Mouse (Mus musculus) brown adipose tissue, adult 24 weeks (tissue): ENCODE results near the gene Zc3h12c. TPM values are rescaled to one million over a fixed set of nuclear protein-coding genes. Genes with fewer than 3 reads are reported as not detected.

Experiments
- H3K27ac ChIP-seq: fragments of 200-500 bp; replicated peaks from 2 replicates; pipeline ENCODE4 v1.5.1; 2012; ENCODE audit warnings: low read depth, mild to moderate bottlenecking, low read length
- H3K4me1 ChIP-seq: fragments of 200-500 bp; 2 replicates; pipeline ENCODE4 v1.6.1; 2012; ENCODE audit warnings: low read length, mixed read lengths; ENCODE audit not compliant: control insufficient read depth, insufficient read depth, insufficient read length
- H3K4me3 ChIP-seq: fragments of 200-500 bp; 2 replicates; pipeline ENCODE4 v1.5.1; 2012; ENCODE audit warnings: low read depth, mild to moderate bottlenecking, low read length, moderate library complexity; ENCODE audit not compliant: insufficient read depth
- polyA plus RNA-seq: library from polyadenylated mRNA; stranded (reverse); fragments of >200 nt; gene quantifications from 2 replicates; pipeline ENCODE4 v1.2.4, GENCODE M21; 2012; ENCODE audit not compliant: missing spikeins, insufficient read depth, insufficient read length

The Zc3h12c gene
- 1.1 and 1.5 TPM in 2 replicates for polyA plus RNA-seq

- peak within 1 kb of the TSS; percentile 98 for H3K4me3 ChIP-seq
- H3K4me1 ChIP-seq = no peaks in the 10 kb centered on the region; the same call in 1 of the 2 replicates
- H3K27ac ChIP-seq = peak within 1 kb of the TSS; percentile 73
Measured at GRCm38 (mm10) chr9:52167863-52168685, at the start of gene Zc3h12c. Zc3h12c (minus strand) TSS chr9:52168572.

DNA sequence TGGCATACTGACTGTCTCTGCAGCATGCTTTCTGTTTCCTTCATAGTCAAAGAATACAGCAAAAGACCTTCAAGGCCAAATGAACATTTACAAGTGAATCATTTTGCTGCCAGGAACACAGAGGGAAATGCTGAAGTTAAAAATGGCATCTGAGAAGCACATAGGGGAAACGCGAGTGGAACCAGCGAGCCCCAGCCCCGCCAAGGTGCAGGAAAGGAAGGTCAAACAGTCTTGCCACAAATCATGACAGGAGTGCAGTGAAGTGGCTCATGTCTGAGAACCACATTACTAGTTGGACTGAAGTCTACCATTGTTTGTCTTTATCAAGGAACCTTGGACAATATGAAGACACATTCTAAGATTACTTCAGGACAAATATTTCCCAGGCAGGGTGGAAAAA is 49.3 kb upstream of the Zc3h12c start:
- H3K4me3 ChIP-seq = no peak overlapping the region
- H3K27ac ChIP-seq = no peak overlapping the region
- no peaks in the 10 kb centered on the region for H3K4me1 ChIP-seq

DNA sequence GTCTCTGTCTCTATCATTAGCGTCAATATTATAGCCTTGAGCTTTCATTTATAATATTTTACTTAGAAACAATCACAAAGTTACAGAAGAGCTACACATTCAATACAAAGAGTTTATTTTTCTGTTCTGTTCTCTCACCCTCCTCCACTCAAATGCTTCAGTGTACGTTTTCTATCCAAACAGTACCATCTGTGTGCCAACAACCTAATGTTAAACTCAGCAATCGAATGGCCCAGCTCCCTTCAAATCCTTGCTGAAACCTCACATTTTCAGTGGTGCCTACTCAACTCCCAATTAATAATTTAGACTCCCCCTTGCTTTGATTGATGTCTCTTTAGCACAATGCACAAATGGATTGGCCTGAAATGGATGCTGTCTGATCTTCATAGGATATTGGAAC is 46.9 kb upstream of the Zc3h12c start:
- Histone ChIP-seq H3K4me3 (no peak overlapping the region), H3K4me1 (no peaks in the 10 kb centered on the region), H3K27ac (no peak overlapping the region)

DNA sequence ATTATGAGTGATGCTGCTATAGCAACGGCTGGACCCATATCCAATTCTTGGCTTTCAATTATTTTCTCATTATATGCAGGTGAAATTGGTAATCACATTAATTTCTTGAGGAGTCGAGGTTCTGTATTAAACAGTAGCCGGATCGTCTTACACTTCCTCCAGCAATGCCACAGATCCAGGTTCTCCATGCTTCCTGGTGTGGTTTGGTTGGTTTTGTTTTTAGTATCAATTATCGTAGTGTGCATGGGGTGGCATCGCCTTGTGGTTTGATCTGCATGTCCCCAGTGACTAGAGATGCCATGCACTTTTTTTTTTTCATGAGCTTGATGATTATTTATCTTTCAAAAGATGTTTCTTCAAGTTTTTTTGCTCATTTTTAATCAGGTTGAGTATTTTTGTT is 44.0 kb upstream of the Zc3h12c start:
- Histone ChIP-seq H3K4me1 (no peaks in the 10 kb centered on the region), H3K4me3 (no peak overlapping the region), H3K27ac (no peak overlapping the region)

DNA sequence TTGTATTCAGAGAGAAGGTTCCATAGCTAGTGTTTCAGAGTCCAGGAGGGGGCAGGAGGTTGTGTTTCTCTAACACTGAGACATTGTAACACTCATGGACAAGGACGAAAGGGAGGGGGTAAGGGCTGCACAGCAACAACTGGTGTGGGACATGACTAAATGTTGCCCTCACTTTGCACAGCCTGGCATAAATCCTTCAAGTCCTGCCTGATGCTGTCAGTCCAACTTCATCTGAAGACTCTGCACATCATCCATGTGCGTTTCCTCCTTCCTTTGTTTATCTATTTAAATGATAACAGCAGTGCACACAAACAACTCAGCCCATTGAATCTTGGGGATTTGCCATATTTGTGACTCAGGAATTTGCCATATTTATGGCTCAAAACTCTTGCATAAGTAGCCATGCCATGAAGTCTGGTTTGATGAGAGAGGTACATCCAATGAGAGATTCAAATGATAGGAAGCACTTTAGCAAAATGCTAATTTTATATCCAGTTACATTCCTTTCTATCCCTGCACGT is 40.2 kb upstream of the Zc3h12c start:
- H3K4me3 ChIP-seq = no peak overlapping the region
- no peak overlapping the region for H3K27ac ChIP-seq
- H3K4me1 ChIP-seq = no peaks in the 10 kb centered on the region

- Histone ChIP-seq H3K27ac (no peak overlapping the region), H3K4me3 (no peak overlapping the region), H3K4me1 (no peaks in the 10 kb centered on the region)
Measured at GRCm38 (mm10) chr9:52203189-52203588, 34.8 kb upstream of the Zc3h12c start.

GRCm38 (mm10) chr9:52200271-52200670 is 31.9 kb upstream of the Zc3h12c start:
- Histone ChIP-seq H3K4me3 (no peak overlapping the region), H3K4me1 (no peaks in the 10 kb centered on the region), H3K27ac (no peak overlapping the region)

- no peak overlapping the region for H3K27ac ChIP-seq
- H3K4me1 ChIP-seq = no peaks in the 10 kb centered on the region
- H3K4me3 ChIP-seq = no peak overlapping the region
Measured at GRCm38 (mm10) chr9:52195853-52196252, 27.5 kb upstream of the Zc3h12c start.

DNA sequence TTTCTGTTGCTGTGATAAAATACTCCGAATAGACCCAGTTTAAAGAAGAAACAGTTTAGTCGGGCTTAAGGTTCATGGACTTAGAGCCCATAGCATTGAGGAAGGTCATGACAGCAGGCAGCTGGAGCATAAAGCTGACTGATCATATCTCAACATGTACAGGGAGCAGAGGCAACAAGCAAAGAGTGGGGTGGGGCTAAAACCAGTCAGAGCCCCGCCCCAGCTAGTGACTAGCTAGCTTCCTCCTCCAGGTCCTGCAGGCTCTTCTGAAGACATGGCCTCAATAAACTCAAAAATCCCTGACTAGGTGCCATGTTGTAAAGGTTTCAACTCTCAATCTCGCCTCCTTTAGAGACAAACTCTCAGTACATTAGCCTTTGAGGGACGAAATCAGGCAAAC is 25.5 kb upstream of the Zc3h12c start:
- H3K27ac ChIP-seq = no peak overlapping the region
- H3K4me1 ChIP-seq = no peaks in the 10 kb centered on the region
- H3K4me3 ChIP-seq = no peak overlapping the region

- Histone ChIP-seq H3K4me3 (no peak overlapping the region), H3K27ac (no peak overlapping the region), H3K4me1 (no peaks in the 10 kb centered on the region)
Measured at GRCm38 (mm10) chr9:52190907-52191306, 22.5 kb upstream of the Zc3h12c start.

- no peak overlapping the region for H3K4me3 ChIP-seq
- H3K27ac ChIP-seq = no peak overlapping the region
- H3K4me1 ChIP-seq = no peaks in the 10 kb centered on the region
Measured at GRCm38 (mm10) chr9:52188106-52188505, 19.7 kb upstream of the Zc3h12c start.

GRCm38 (mm10) chr9:52186296-52186941 is 18.0 kb upstream of the Zc3h12c start:
- H3K27ac ChIP-seq = no peak overlapping the region
- no peak overlapping the region for H3K4me3 ChIP-seq
- no peaks in the 10 kb centered on the region for H3K4me1 ChIP-seq

DNA sequence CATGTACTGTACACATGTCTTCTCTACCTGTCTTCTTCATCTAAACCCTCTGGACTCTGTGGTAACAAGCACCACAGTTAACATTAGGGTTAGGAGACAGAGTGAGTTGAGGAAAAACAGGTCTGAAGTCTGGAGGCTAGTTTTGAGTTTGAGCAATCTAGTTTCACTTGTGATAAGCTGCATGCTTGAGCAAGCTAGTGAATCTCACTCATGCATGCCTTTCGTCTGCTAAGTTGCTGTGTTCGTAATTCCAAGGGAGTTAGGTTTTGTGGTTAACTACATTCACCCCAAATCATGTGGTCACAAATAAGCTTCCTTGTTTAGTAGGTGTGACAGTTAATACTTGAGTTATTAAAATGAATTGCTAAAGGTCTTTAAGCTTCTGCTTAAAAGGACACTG is 13.0 kb upstream of the Zc3h12c start:
- H3K4me3 ChIP-seq = no peak overlapping the region
- H3K27ac ChIP-seq = no peak overlapping the region
- no peaks in the 10 kb centered on the region for H3K4me1 ChIP-seq

- Histone ChIP-seq H3K4me1 (no peaks in the 10 kb centered on the region), H3K4me3 (no peak overlapping the region), H3K27ac (no peak overlapping the region)
Measured at GRCm38 (mm10) chr9:52180851-52181250, 12.5 kb upstream of the Zc3h12c start.

GRCm38 (mm10) chr9:52175257-52175859 is 7.0 kb upstream of the Zc3h12c start:
- H3K27ac ChIP-seq = no peak overlapping the region
- no peak overlapping the region for H3K4me3 ChIP-seq
- no peaks in the 10 kb centered on the region for H3K4me1 ChIP-seq
